Mouse (Mus musculus) liver, embryonic 11.5 days (tissue): ENCODE results near the gene Nupr1. TPM values are rescaled to one million over a fixed set of nuclear protein-coding genes. Genes with fewer than 3 reads are reported as not detected.

Source experiments
- ATAC-seq: fragments of 200-750 bp; cut with Nextera tagmentation; replicated peaks from 2 replicates; pipeline ENCODE4 v1.8.0; 2017; ENCODE audit warnings: moderate number of reproducible peaks, mild to moderate bottlenecking, moderate TSS enrichment, moderate library complexity; ENCODE audit not compliant: low FRiP score
- DNase-seq: peaks from one replicate; pipeline ENCODE4 v3.0.0-alpha.2; 2017; ENCODE audit warnings: low spot score
- H3K27ac ChIP-seq: fragments of 300-500 bp; sonication (generic); 2 replicates; pipeline ENCODE4 v1.5.1; 2014; ENCODE audit warnings: mild to moderate bottlenecking, low read depth, low read length, control low read depth
- H3K27me3 ChIP-seq: fragments of 300-500 bp; sonication (generic); replicated peaks from 2 replicates; pipeline ENCODE4 v1.6.1; 2014; ENCODE audit warnings: low read length, mixed read lengths; ENCODE audit not compliant: control insufficient read depth, insufficient read depth
- H3K36me3 ChIP-seq: fragments of 300-500 bp; sonication (generic); 2 replicates; pipeline ENCODE4 v1.6.1; 2014; ENCODE audit warnings: mild to moderate bottlenecking, low read length, moderate library complexity, mixed read lengths; ENCODE audit not compliant: control insufficient read depth, insufficient read depth
- H3K4me1 ChIP-seq: fragments of 300-500 bp; sonication (generic); replicated peaks from 2 replicates; pipeline ENCODE4 v1.6.1; 2014; ENCODE audit warnings: low read length, mixed read lengths; ENCODE audit not compliant: control insufficient read depth, insufficient read depth
- H3K4me2 ChIP-seq: fragments of 300-500 bp; sonication (generic); 2 replicates; pipeline ENCODE4 v1.6.1; 2014; ENCODE audit warnings: mild to moderate bottlenecking, control low read depth, moderate library complexity
- H3K4me3 ChIP-seq: fragments of 300-500 bp; sonication (generic); 2 replicates; pipeline ENCODE4 v1.5.1; 2014; ENCODE audit warnings: low read depth, low read length, control low read depth
- H3K9ac ChIP-seq: fragments of 300-500 bp; sonication (generic); 2 replicates; pipeline ENCODE4 v1.6.1; 2014; ENCODE audit warnings: low read depth, low read length, control low read depth
- H3K9me3 ChIP-seq: fragments of 300-500 bp; sonication (generic); 2 replicates; pipeline ENCODE4 v1.6.1; 2016; ENCODE audit warnings: low read length, inconsistent platforms, mixed read lengths; ENCODE audit not compliant: control insufficient read depth
- WGBS: fragments of 180-500 bp; shearing (Covaris S2); extraction: QIAGEN DNeasy Blood & Tissue Kit; methylation state at CpG from one replicate; pipeline ENCODE4 v1.1.7; 2014; 5-methylcytosine and 5-hydroxymethylcytosine counted together
- polyA plus RNA-seq: library from polyadenylated mRNA; unstranded; fragments of >200 nt; fragmentation: Nextera tagmentation; extraction: Ambion mirVana; gene quantifications from 2 replicates; pipeline ENCODE4 v1.2.1, GENCODE M21; 2014

The Nupr1 gene
- polyA plus RNA-seq, 1 experiment from 2014 or later: 7.1 TPM

GRCm38 (mm10) chr7:126635375-126635774 lies 4.7 kb upstream of the Nupr1 start:
- Histone ChIP-seq H3K4me2 (no peak overlapping the region), H3K4me3 (no peak overlapping the region), H3K27me3 (no peaks in the 10 kb centered on the region), H3K9me3 (no peaks in the 10 kb centered on the region), H3K4me1 (peaks cover 6% of the 10 kb centered on the region; the same call in 1 of the 2 replicates), H3K36me3 (no peaks in the 10 kb centered on the region), H3K9ac (no peak overlapping the region), H3K27ac (no peak overlapping the region)
- no peak for DNase-seq
- ATAC-seq: no peak

- Histone ChIP-seq H3K27me3 (no peaks in the 10 kb centered on the region), H3K4me2 (no peak overlapping the region), H3K36me3 (no peaks in the 10 kb centered on the region), H3K9me3 (no peaks in the 10 kb centered on the region), H3K4me1 (peaks cover 6% of the 10 kb centered on the region; the same call in 1 of the 2 replicates), H3K9ac (no peak overlapping the region), H3K27ac (no peak overlapping the region; the same call in 1 of the 2 replicates), H3K4me3 (no peak overlapping the region)
- ATAC-seq (peak; percentile 61), DNase-seq (no peak)
- 44% methylated on average over 2 of the region's 2 CpGs for WGBS
These were observed 1.8 kb upstream of the Nupr1 start for GRCm38 (mm10) chr7:126632478-126632877.

GRCm38 (mm10) chr7:126629915-126630314 lies 746 bp downstream of the Nupr1 start:
- WGBS: 63% methylated on average over 3 of the region's 3 CpGs
- H3K9me3 ChIP-seq: no peaks in the 10 kb centered on the region
- H3K27me3 ChIP-seq: no peaks in the 10 kb centered on the region
- H3K4me1 ChIP-seq: peaks cover 16% of the 10 kb centered on the region; the same call in 1 of the 2 replicates
- no peak overlapping the region for H3K27ac ChIP-seq
- DNase-seq (no peak), ATAC-seq (no peak)
- H3K4me2 ChIP-seq: no peak overlapping the region
- no peak overlapping the region for H3K9ac ChIP-seq
- H3K36me3 ChIP-seq: no peaks in the 10 kb centered on the region
- no peak overlapping the region for H3K4me3 ChIP-seq

- Histone ChIP-seq H3K4me3 (no peak overlapping the region), H3K9ac (no peak overlapping the region), H3K36me3 (no peaks in the 10 kb centered on the region), H3K4me1 (peaks cover 22% of the 10 kb centered on the region), H3K9me3 (no peaks in the 10 kb centered on the region), H3K27me3 (no peaks in the 10 kb centered on the region), H3K4me2 (no peak overlapping the region), H3K27ac (no peak overlapping the region)
- DNase-seq: no peak
- WGBS: 70% methylated on average over 6 of the region's 6 CpGs
- ATAC-seq: no peak
These were observed 2.5 kb downstream of the Nupr1 start for GRCm38 (mm10) chr7:126628111-126628510.

- DNase-seq: no peak
- H3K9me3 ChIP-seq: no peaks in the 10 kb centered on the region
- H3K27me3 ChIP-seq: no peaks in the 10 kb centered on the region
- 80% methylated on average over 3 of the region's 3 CpGs for WGBS
- no peak for ATAC-seq
- no peaks in the 10 kb centered on the region for H3K36me3 ChIP-seq
- H3K4me3 ChIP-seq: no peak overlapping the region
- no peak overlapping the region for H3K9ac ChIP-seq
- H3K4me1 ChIP-seq: peaks cover 33% of the 10 kb centered on the region
- no peak overlapping the region for H3K27ac ChIP-seq
- peak overlapping the region; percentile 5 for H3K4me2 ChIP-seq
These were observed 4.7 kb downstream of the Nupr1 start for GRCm38 (mm10) chr7:126625807-126626600.

- ATAC-seq: peak; percentile 82
- H3K9ac ChIP-seq: no peak overlapping the region
- WGBS: 42% methylated on average over 6 of the region's 6 CpGs
- H3K9me3 ChIP-seq: no peaks in the 10 kb centered on the region
- no peak overlapping the region for H3K4me3 ChIP-seq
- H3K36me3 ChIP-seq: no peaks in the 10 kb centered on the region
- no peak overlapping the region for H3K27ac ChIP-seq
- DNase-seq: peak; percentile 49
- H3K4me2 ChIP-seq: peak overlapping the region; percentile 5
- H3K27me3 ChIP-seq: no peaks in the 10 kb centered on the region
- H3K4me1 ChIP-seq: peaks cover 33% of the 10 kb centered on the region
These were observed 5.3 kb downstream of the Nupr1 start for GRCm38 (mm10) chr7:126625369-126625768.

- Histone ChIP-seq H3K9ac (no peak overlapping the region), H3K4me1 (peaks cover 33% of the 10 kb centered on the region), H3K27ac (no peak overlapping the region), H3K4me3 (no peak overlapping the region), H3K36me3 (no peaks in the 10 kb centered on the region), H3K9me3 (no peaks in the 10 kb centered on the region), H3K4me2 (peak overlapping the region; percentile 5), H3K27me3 (no peaks in the 10 kb centered on the region)
- ATAC-seq (no peak), DNase-seq (no peak)
- WGBS: 71% methylated on average over 16 of the region's 16 CpGs
These were observed 5.9 kb downstream of the Nupr1 start for GRCm38 (mm10) chr7:126624774-126625173.

- no peaks in the 10 kb centered on the region for H3K27me3 ChIP-seq
- H3K4me3 ChIP-seq: no peak overlapping the region
- H3K4me1 ChIP-seq: peaks cover 33% of the 10 kb centered on the region
- H3K4me2 ChIP-seq: peak overlapping the region; percentile 24; the same call in 1 of the 2 replicates
- H3K36me3 ChIP-seq: no peaks in the 10 kb centered on the region
- H3K27ac ChIP-seq: no peak overlapping the region
- H3K9ac ChIP-seq: no peak overlapping the region
- DNase-seq: no peak
- WGBS: 42% methylated on average over 1 of the region's 1 CpGs
- ATAC-seq: no peak
- H3K9me3 ChIP-seq: no peaks in the 10 kb centered on the region
These were observed 7.3 kb downstream of the Nupr1 start for GRCm38 (mm10) chr7:126623381-126623780.
